Mouse (Mus musculus) hindbrain, postnatal 0 days (tissue): ENCODE results near the gene Hdgfl1. TPM values are rescaled to one million over a fixed set of nuclear protein-coding genes. Genes with fewer than 3 reads are reported as not detected.

Experiments
- ATAC-seq: fragments of 200-750 bp; cut with Nextera tagmentation; 2 replicates; pipeline ENCODE4 v1.8.0; 2017; ENCODE audit warnings: mild to moderate bottlenecking, moderate TSS enrichment, moderate library complexity
- DNase-seq: peaks from one replicate; pipeline ENCODE4 v3.0.0-alpha.2; 2015; ENCODE audit warnings: low spot score
- H3K27ac ChIP-seq: fragments of 300-500 bp; sonication (generic); 2 replicates; pipeline ENCODE4 v1.5.1; 2014; ENCODE audit warnings: mild to moderate bottlenecking
- H3K27me3 ChIP-seq: fragments of 300-500 bp; sonication (generic); 2 replicates; pipeline ENCODE4 v1.6.1; 2014; ENCODE audit warnings: low read length, mixed read lengths; ENCODE audit not compliant: insufficient read depth
- H3K36me3 ChIP-seq: fragments of 300-500 bp; sonication (generic); 2 replicates; pipeline ENCODE4 v1.6.1; 2014; ENCODE audit warnings: low read length, mixed read lengths; ENCODE audit not compliant: insufficient read depth
- H3K4me1 ChIP-seq: fragments of 300-500 bp; sonication (generic); 2 replicates; pipeline ENCODE4 v1.6.1; 2014; ENCODE audit warnings: antibody characterized with exemption, low read length, mixed read lengths; ENCODE audit not compliant: insufficient read depth
- H3K4me2 ChIP-seq: fragments of 300-500 bp; sonication (generic); 2 replicates; pipeline ENCODE4 v1.6.1; 2014; ENCODE audit warnings: low read depth, mild to moderate bottlenecking, low read length, moderate library complexity, mixed read lengths
- H3K4me3 ChIP-seq: fragments of 300-500 bp; sonication (generic); 2 replicates; pipeline ENCODE4 v1.5.1; 2014; ENCODE audit warnings: low read length
- H3K9ac ChIP-seq: fragments of 300-500 bp; sonication (generic); replicated peaks from 2 replicates; pipeline ENCODE4 v1.6.1; 2014; ENCODE audit warnings: mild to moderate bottlenecking, low read length, moderate library complexity, mixed read lengths
- H3K9me3 ChIP-seq: fragments of 300-500 bp; sonication (generic); 2 replicates; pipeline ENCODE4 v1.6.1; 2016; ENCODE audit warnings: low read length, mixed read lengths
- CTCF ChIP-seq: IDR thresholded peaks from 2 replicates; pipeline ENCODE4 v1.5.1; 2016; ENCODE audit warnings: antibody characterized with exemption, control low read depth, low read depth
- WGBS: fragments of 180-500 bp; shearing (Covaris S2); extraction: QIAGEN DNeasy Blood & Tissue Kit; methylation state at CpG from one replicate; pipeline ENCODE4 v1.1.7; 2014; 5-methylcytosine and 5-hydroxymethylcytosine counted together
- polyA plus RNA-seq: library from polyadenylated mRNA; unstranded; fragments of >200 nt; fragmentation: Nextera tagmentation; extraction: Ambion mirVana; gene quantifications from 2 replicates; pipeline ENCODE4 v1.2.1, GENCODE M21; 2015
- total RNA-seq: library from RNA; depleted of rRNA; stranded (reverse); fragments of >200 nt; gene quantifications from 2 replicates; pipeline ENCODE4 v1.2.3, GENCODE M21; 2014; rRNA removed

Hdgfl1 gene
- not detected in 2 replicates for total RNA-seq
- not detected in 2 replicates for polyA plus RNA-seq

GRCm38 (mm10) chr13:26769955-26770354 is at the start of gene Hdgfl1:
Gene Hdgfl1 (minus strand): TSS chr13:26770165.
- no peak within 1 kb of the TSS for H3K4me3 ChIP-seq
- no peak for TF ChIP-seq CTCF
- no peak within 1 kb of the TSS for H3K4me2 ChIP-seq
- ATAC-seq (no peak), DNase-seq (no peak)
- H3K9me3 ChIP-seq, result no peaks in the 10 kb centered on the region
- H3K27me3 ChIP-seq, result no peaks in the 10 kb centered on the region
- no peak within 1 kb of the TSS for H3K9ac ChIP-seq
- no peaks in the 10 kb centered on the region for H3K36me3 ChIP-seq
- no peak within 1 kb of the TSS for H3K27ac ChIP-seq
- over 99% methylated on average over 16 of the region's 16 CpGs for WGBS
- H3K4me1 ChIP-seq, result no peaks in the 10 kb centered on the region

- ATAC-seq, result no peak
- no peaks in the 10 kb centered on the region for H3K27me3 ChIP-seq
- 80% methylated on average over 3 of the region's 3 CpGs for WGBS
- H3K9me3 ChIP-seq, result no peaks in the 10 kb centered on the region
- no peak overlapping the region for H3K27ac ChIP-seq
- no peaks in the 10 kb centered on the region for H3K4me1 ChIP-seq
- H3K9ac ChIP-seq, result no peak overlapping the region
- no peaks in the 10 kb centered on the region for H3K36me3 ChIP-seq
- no peak for TF ChIP-seq CTCF
- no peak overlapping the region for H3K4me2 ChIP-seq
- no peak for DNase-seq
- H3K4me3 ChIP-seq, result no peak overlapping the region
These were observed 25.5 kb upstream of the Hdgfl1 start for GRCm38 (mm10) chr13:26795460-26795859.

- Histone ChIP-seq H3K4me2 (no peak overlapping the region), H3K4me3 (no peak overlapping the region), H3K27me3 (no peaks in the 10 kb centered on the region), H3K9ac (no peak overlapping the region), H3K9me3 (no peaks in the 10 kb centered on the region), H3K36me3 (no peaks in the 10 kb centered on the region), H3K4me1 (no peaks in the 10 kb centered on the region), H3K27ac (no peak overlapping the region)
- ATAC-seq (no peak), DNase-seq (no peak)
- no peak for TF ChIP-seq CTCF
- WGBS, result 93% methylated on average over 15 of the region's 15 CpGs
These were observed 541 bp downstream of the Hdgfl1 start for GRCm38 (mm10) chr13:26769424-26769823.

- ATAC-seq (0 out of 2 replicates have a peak, but pooled peaks have one; percentile 35), DNase-seq (peak; percentile 30)
- Histone ChIP-seq H3K4me2 (no peak overlapping the region), H3K4me3 (no peak overlapping the region), H3K27ac (no peak overlapping the region), H3K9me3 (no peaks in the 10 kb centered on the region), H3K9ac (no peak overlapping the region), H3K36me3 (no peaks in the 10 kb centered on the region), H3K4me1 (no peaks in the 10 kb centered on the region), H3K27me3 (no peaks in the 10 kb centered on the region)
- 53% methylated on average over 12 of the region's 12 CpGs for WGBS
- TF ChIP-seq CTCF, result no peak
These were observed 7.8 kb downstream of the Hdgfl1 start for GRCm38 (mm10) chr13:26761966-26762803.

- H3K4me2 ChIP-seq, result no peak overlapping the region
- H3K9me3 ChIP-seq, result no peaks in the 10 kb centered on the region
- H3K27ac ChIP-seq, result no peak overlapping the region
These were observed 17.1 kb downstream of the Hdgfl1 start for GRCm38 (mm10) chr13:26752863-26753262.

GRCm38 (mm10) chr13:26752414-26752813 is 17.6 kb downstream of the Hdgfl1 start:
- Histone ChIP-seq H3K4me3 (no peak overlapping the region), H3K27me3 (no peaks in the 10 kb centered on the region), H3K4me2 (no peak overlapping the region), H3K9ac (no peak overlapping the region), H3K27ac (no peak overlapping the region), H3K36me3 (no peaks in the 10 kb centered on the region), H3K9me3 (no peaks in the 10 kb centered on the region), H3K4me1 (no peaks in the 10 kb centered on the region)
- no peak for TF ChIP-seq CTCF
- 67% methylated on average over 1 of the region's 1 CpGs for WGBS
- DNase-seq (peak; percentile 66), ATAC-seq (no peak)

More at GRCm38 (mm10) chr13:26752863-26753262, 17.1 kb downstream of the Hdgfl1 start:
- Histone ChIP-seq H3K4me1 (no peaks in the 10 kb centered on the region), H3K4me3 (no peak overlapping the region), H3K9ac (no peak overlapping the region), H3K36me3 (no peaks in the 10 kb centered on the region), H3K27me3 (no peaks in the 10 kb centered on the region)
- no peak for TF ChIP-seq CTCF
- no peak for DNase-seq
- no peak for ATAC-seq
